Mouse (Mus musculus): ENCODE results near the gene Gm3045.

DNA sequence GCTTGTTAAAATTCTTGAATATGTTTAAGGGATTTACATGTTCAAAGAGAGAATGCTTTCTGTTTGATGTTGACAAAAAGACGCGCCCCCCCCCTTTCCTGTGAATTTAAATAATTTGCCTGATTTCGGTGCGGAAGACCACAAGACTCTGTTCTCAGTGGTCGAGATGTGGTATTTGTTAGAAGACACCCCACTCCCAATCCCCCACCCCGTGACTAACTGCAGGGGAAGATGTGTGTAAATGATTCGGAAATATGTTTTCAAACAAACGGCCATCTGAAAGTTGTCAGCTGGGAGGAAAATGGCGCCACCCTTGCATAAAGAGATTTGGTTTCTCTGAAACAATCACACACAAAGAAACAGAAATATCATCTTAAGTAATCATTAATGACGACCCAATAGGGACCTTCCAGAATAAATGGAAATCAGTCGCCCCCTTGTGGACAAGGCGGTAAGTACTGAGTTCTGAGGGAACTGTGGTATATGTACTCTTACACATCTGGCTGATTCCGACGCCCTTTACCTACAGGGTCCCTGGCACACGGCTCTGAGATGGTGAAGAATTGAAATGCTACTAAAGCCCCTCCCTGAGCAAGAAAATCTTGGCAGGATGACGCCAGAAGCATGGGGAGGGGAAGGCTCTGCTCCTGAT, 4.2 kb upstream of the Gm3045 start:
- TF ChIP-seq MAZ (IDR thresholded peaks at IDR 0.05; ENCODE audit: low read depth, low read length) (no peak), POLR2A (IDR thresholded peaks at IDR 0.05; ENCODE audit: low read depth, low read length) (no peak), CTCF (conservative IDR thresholded peaks at IDR 0.05 in 1 of 2, IDR thresholded peaks at IDR 0.05 in 1 of 2; ENCODE audit: low read depth in 2 of 2, low read length in 2 of 2) (peak; percentile 74 to 77), JUND (conservative IDR thresholded peaks at IDR 0.05; ENCODE audit: low read depth, low read length) (no peak)
